Mouse (Mus musculus): ENCODE measurements at regions not wholly inside any gene's neighbourhood (a gene's known extent, or its start where the extent isn't known, plus 50 kb on each side); places are given as distances from the start of the nearest gene placed in this dataset.

GRCm38 (mm10) chr3:53361202-53361601 lies 101.9 kb downstream of the Nhlrc3 start:
- no peak for TF ChIP-seq POLR2A (IDR thresholded peaks at IDR 0.05; ENCODE audit: control insufficient read depth in 1 of 2, insufficient read depth in 1 of 2, low read depth in 1 of 2, low read length in 2 of 2, poor library complexity in 1 of 2)
- no peak for TF ChIP-seq CTCF (IDR thresholded peaks at IDR 0.05 in 2 of 3, conservative IDR thresholded peaks at IDR 0.05 in 1 of 3; ENCODE audit: control insufficient read depth in 1 of 3, insufficient read depth in 1 of 3, low read depth in 2 of 3, low read length in 3 of 3, poor library complexity in 1 of 3, severe bottlenecking in 1 of 3)
- no peak for TF ChIP-seq ZMIZ1 (IDR thresholded peaks at IDR 0.05; ENCODE audit: low read depth, low read length)
- TF ChIP-seq EP300 (IDR thresholded peaks at IDR 0.05; ENCODE audit: low read depth in 1 of 2, low read length in 2 of 2) = no peak
- TF ChIP-seq MAX (IDR thresholded peaks at IDR 0.05; ENCODE audit: low read length) = no peak
- TF ChIP-seq MYC (IDR thresholded peaks at IDR 0.05; ENCODE audit: low read depth, low read length) = no peak
- no peak for TF ChIP-seq POLR2AphosphoS5 (IDR thresholded peaks at IDR 0.05; ENCODE audit: borderline replicate concordance, low read depth, low read length)
- TF ChIP-seq MXI1 (IDR thresholded peaks at IDR 0.05; ENCODE audit: low read depth, low read length) = no peak
